Mouse (Mus musculus) cerebellum, adult 2 months (tissue): Measurements from ENCODE around the gene Ranbp17. TPM values are rescaled to one million over a fixed set of nuclear protein-coding genes. Genes with fewer than 3 reads are reported as not detected.
A peak's percentile ranks its signal among the peaks of the same experiment; 100 is the strongest.

Source experiments
- DNase-seq, 2 experiments: peaks; one replicate each; pipeline ENCODE4 v3.0.0; 2021
- H3K27ac ChIP-seq: fragments of 200-500 bp; 2 replicates; pipeline ENCODE4 v1.5.1; 2012; ENCODE audit warnings: low read length, control low read depth, inconsistent platforms; ENCODE audit not compliant: insufficient read depth
- H3K27me3 ChIP-seq: fragments of 200-500 bp; 2 replicates; pipeline ENCODE4 v1.6.1; 2012; ENCODE audit warnings: inconsistent platforms, mild to moderate bottlenecking, low read length, moderate library complexity; ENCODE audit not compliant: control insufficient read depth, insufficient read depth
- H3K4me1 ChIP-seq: fragments of 200-500 bp; 2 replicates; pipeline ENCODE4 v1.6.1; 2011; ENCODE audit warnings: low read length; ENCODE audit not compliant: control insufficient read depth, insufficient read depth
- H3K4me3 ChIP-seq: fragments of 200-500 bp; replicated peaks from 2 replicates; pipeline ENCODE3; 2011; ENCODE audit warnings: mild to moderate bottlenecking, low read depth, low read length, control low read depth; ENCODE audit not compliant: insufficient read depth
- CTCF ChIP-seq: fragments of 200-500 bp; IDR thresholded peaks from 2 replicates; pipeline ENCODE4 v1.5.1; 2011; ENCODE audit warnings: low read depth, mild to moderate bottlenecking, control low read depth, low read length, moderate library complexity, borderline replicate concordance; ENCODE audit not compliant: insufficient read depth
- POLR2A ChIP-seq: fragments of 200-500 bp; IDR thresholded peaks from 2 replicates; pipeline ENCODE4 v1.6.1; 2011; ENCODE audit warnings: low read length, control low read depth, borderline replicate concordance; ENCODE audit not compliant: insufficient read depth
- WGBS: fragments of 180-500 bp; shearing (Covaris S2); methylation state at CpG from one replicate; pipeline ENCODE4 v1.1.7; 2018; 5-methylcytosine and 5-hydroxymethylcytosine counted together
- polyA plus RNA-seq: library from polyadenylated mRNA; depleted of rRNA; stranded (reverse); fragments of >200 nt; gene quantifications from 2 replicates; pipeline ENCODE4 v1.2.3, GENCODE M21; 2012; rRNA removed

The Ranbp17 gene
- polyA plus RNA-seq, 1 experiment: 6.5 TPM

- Histone ChIP-seq H3K27ac (peak within 1 kb of the TSS; percentile 88), H3K27me3 (no peaks in the 10 kb centered on the region), H3K4me1 (no peaks in the 10 kb centered on the region), H3K4me3 (peak within 1 kb of the TSS; percentile 94)
- WGBS: 3% methylated on average over 49 of the region's 49 CpGs
- peak; percentile 99 to 100 for DNase-seq
- TF ChIP-seq CTCF (no peak), POLR2A (peak; percentile 88)
These were observed 350.5 kb downstream of the Ranbp17 start, which contains the start of gene Npm1 for GRCm38 (mm10) chr11:33162998-33163506. Gene Npm1, minus strand, starts transcription at chr11:33163206.

- 2% methylated on average over 52 of the region's 53 CpGs for WGBS
These were observed 351.1 kb downstream of the Ranbp17 start for GRCm38 (mm10) chr11:33162211-33162997.

More at GRCm38 (mm10) chr11:33162211-33162997, 351.1 kb downstream of the Ranbp17 start:
- no peak for TF ChIP-seq POLR2A
- no peak for TF ChIP-seq CTCF
- Histone ChIP-seq H3K27ac (peak overlapping the region; percentile 42; the same call in 1 of the 2 replicates), H3K4me3 (peak overlapping the region; percentile 94), H3K27me3 (no peaks in the 10 kb centered on the region), H3K4me1 (no peaks in the 10 kb centered on the region)
- DNase-seq: peak; percentile 48 to 60

Other genes starting within 250 kb of the Ranbp17 start
- 0.51 and 1.0 TPM in 2 replicates for gene Gm12117, start 237.0 kb downstream of the Ranbp17 start, polyA plus RNA-seq
- gene Gabrp, start 65.2 kb upstream of the Ranbp17 start, polyA plus RNA-seq: 0.05 TPM in 1 of 2 replicates, not detected in the other
- not detected in 2 replicates for gene D130052B06Rik, start 85.6 kb upstream of the Ranbp17 start, polyA plus RNA-seq